Mouse (Mus musculus) thymus, adult 2 months (tissue): Measurements from ENCODE around the gene Eif2s1. TPM values are rescaled to one million over a fixed set of nuclear protein-coding genes. Genes with fewer than 3 reads are reported as not detected.

Experiments
- DNase-seq: peaks from one replicate; pipeline ENCODE4 v3.0.0; 2021
- H3K27ac ChIP-seq: fragments of 200-500 bp; 2 replicates; pipeline ENCODE4 v1.5.1; 2012; ENCODE audit warnings: low read length, control low read depth; ENCODE audit not compliant: control insufficient read depth, insufficient read depth
- H3K27me3 ChIP-seq: fragments of 200-500 bp; 2 replicates; pipeline ENCODE4 v1.6.1; 2012; ENCODE audit warnings: mild to moderate bottlenecking, low read length, moderate library complexity, mixed read lengths; ENCODE audit not compliant: control insufficient read depth, insufficient read depth
- H3K36me3 ChIP-seq: fragments of 200-500 bp; 2 replicates; pipeline ENCODE4 v1.6.1; 2012; ENCODE audit warnings: mild to moderate bottlenecking, low read length, moderate library complexity; ENCODE audit not compliant: control insufficient read depth, insufficient read depth
- H3K4me1 ChIP-seq: fragments of 200-500 bp; replicated peaks from 2 replicates; pipeline ENCODE4 v1.6.1; 2012; ENCODE audit warnings: low read length; ENCODE audit not compliant: control insufficient read depth, insufficient read depth
- H3K4me3 ChIP-seq: fragments of 200-500 bp; 2 replicates; pipeline ENCODE4 v1.5.1; 2012; ENCODE audit warnings: mild to moderate bottlenecking, low read length, control low read depth, moderate library complexity; ENCODE audit not compliant: control insufficient read depth, insufficient read depth
- CTCF ChIP-seq: fragments of 200-500 bp; IDR thresholded peaks from 2 replicates; pipeline ENCODE4 v1.5.1; 2012; ENCODE audit warnings: mild to moderate bottlenecking, control low read depth, low read length, moderate library complexity, borderline replicate concordance; ENCODE audit not compliant: control insufficient read depth, poor library complexity, insufficient read depth; ENCODE audit errors: extremely low read depth
- POLR2A ChIP-seq: fragments of 200-500 bp; IDR thresholded peaks from 2 replicates; pipeline ENCODE4 v1.6.1; 2012; ENCODE audit warnings: mild to moderate bottlenecking, low read length, control low read depth, moderate library complexity; ENCODE audit not compliant: control insufficient read depth, poor library complexity, insufficient read depth; ENCODE audit errors: extremely low read depth
- WGBS: fragments of 180-500 bp; shearing (Covaris S2); methylation state at CpG from one replicate; pipeline ENCODE4 v1.1.7; 2018; 5-methylcytosine and 5-hydroxymethylcytosine counted together
- polyA plus RNA-seq: library from polyadenylated mRNA; depleted of rRNA; stranded (reverse); fragments of >200 nt; gene quantifications from 2 replicates; pipeline ENCODE4 v1.2.3, GENCODE M21; 2012

Gene Eif2s1
- polyA plus RNA-seq, 1 experiment: 20.8 TPM

- peaks cover 12% of the 10 kb centered on the region for H3K4me1 ChIP-seq
- H3K4me3 ChIP-seq: peak overlapping the region; percentile 87
- H3K27me3 ChIP-seq: no peaks in the 10 kb centered on the region
- no peaks in the 10 kb centered on the region for H3K36me3 ChIP-seq
- TF ChIP-seq CTCF (no peak), POLR2A (no peak)
- H3K27ac ChIP-seq: peak overlapping the region; percentile 66
- DNase-seq: peak; percentile 8
- under 1% methylated on average over 30 of the region's 30 CpGs for WGBS
Observed at GRCm38 (mm10) chr12:78860921-78861495, 611 bp upstream of the Eif2s1 start.

GRCm38 (mm10) chr12:78862254-78862730 is 673 bp downstream of the Eif2s1 start:
- WGBS: under 1% methylated on average over 22 of the region's 22 CpGs
- H3K27ac ChIP-seq: peak overlapping the region; percentile 45; the same call in 1 of the 2 replicates
- TF ChIP-seq POLR2A: no peak
- TF ChIP-seq CTCF: no peak
- H3K27me3 ChIP-seq: no peaks in the 10 kb centered on the region
- H3K4me3 ChIP-seq: peak overlapping the region; percentile 87
- peaks cover 5% of the 10 kb centered on the region for H3K36me3 ChIP-seq
- no peak for DNase-seq
- H3K4me1 ChIP-seq: peaks cover 12% of the 10 kb centered on the region

- Histone ChIP-seq H3K27ac (no peak overlapping the region), H3K36me3 (peaks cover 20% of the 10 kb centered on the region), H3K4me1 (peaks cover 5% of the 10 kb centered on the region; the same call in 1 of the 2 replicates), H3K4me3 (no peak overlapping the region), H3K27me3 (no peaks in the 10 kb centered on the region)
- peak; percentile 18 for DNase-seq
- WGBS: 100% methylated on average over 1 of the region's 1 CpGs
- TF ChIP-seq CTCF: no peak
- no peak for TF ChIP-seq POLR2A
Observed at GRCm38 (mm10) chr12:78865434-78865833, 3.8 kb downstream of the Eif2s1 start.

GRCm38 (mm10) chr12:78868115-78868514 is 6.5 kb downstream of the Eif2s1 start:
- H3K4me3 ChIP-seq: no peak overlapping the region
- peaks cover 26% of the 10 kb centered on the region for H3K36me3 ChIP-seq
- no peaks in the 10 kb centered on the region for H3K4me1 ChIP-seq
- no peaks in the 10 kb centered on the region for H3K27me3 ChIP-seq
- DNase-seq: no peak
- 95% methylated on average over 1 of the region's 1 CpGs for WGBS
- no peak for TF ChIP-seq POLR2A
- TF ChIP-seq CTCF: no peak
- H3K27ac ChIP-seq: no peak overlapping the region

GRCm38 (mm10) chr12:78874581-78874980 is 13.0 kb downstream of the Eif2s1 start:
- Histone ChIP-seq H3K27me3 (no peaks in the 10 kb centered on the region), H3K4me3 (no peak overlapping the region), H3K36me3 (peaks cover 54% of the 10 kb centered on the region), H3K27ac (no peak overlapping the region), H3K4me1 (no peaks in the 10 kb centered on the region)
- TF ChIP-seq CTCF: no peak
- no peak for TF ChIP-seq POLR2A
- WGBS: 96% methylated on average over 3 of the region's 3 CpGs
- no peak for DNase-seq

GRCm38 (mm10) chr12:78890062-78890461 is 28.4 kb downstream of the Eif2s1 start:
- no peak overlapping the region for H3K27ac ChIP-seq
- WGBS: 72% methylated on average over 1 of the region's 1 CpGs
- H3K4me1 ChIP-seq: no peaks in the 10 kb centered on the region
- peaks cover 22% of the 10 kb centered on the region for H3K36me3 ChIP-seq
- TF ChIP-seq CTCF: no peak
- no peak for TF ChIP-seq POLR2A
- DNase-seq: no peak
- no peak overlapping the region for H3K4me3 ChIP-seq
- no peaks in the 10 kb centered on the region for H3K27me3 ChIP-seq
